Mouse (Mus musculus) lung, postnatal 25 days (tissue): ENCODE data around the gene Jag1.

Source experiments
- DNase-seq: peaks from one replicate; pipeline ENCODE4 v3.0.0; 2022; ENCODE audit warnings: low spot score

Gene Jag1

DNA sequence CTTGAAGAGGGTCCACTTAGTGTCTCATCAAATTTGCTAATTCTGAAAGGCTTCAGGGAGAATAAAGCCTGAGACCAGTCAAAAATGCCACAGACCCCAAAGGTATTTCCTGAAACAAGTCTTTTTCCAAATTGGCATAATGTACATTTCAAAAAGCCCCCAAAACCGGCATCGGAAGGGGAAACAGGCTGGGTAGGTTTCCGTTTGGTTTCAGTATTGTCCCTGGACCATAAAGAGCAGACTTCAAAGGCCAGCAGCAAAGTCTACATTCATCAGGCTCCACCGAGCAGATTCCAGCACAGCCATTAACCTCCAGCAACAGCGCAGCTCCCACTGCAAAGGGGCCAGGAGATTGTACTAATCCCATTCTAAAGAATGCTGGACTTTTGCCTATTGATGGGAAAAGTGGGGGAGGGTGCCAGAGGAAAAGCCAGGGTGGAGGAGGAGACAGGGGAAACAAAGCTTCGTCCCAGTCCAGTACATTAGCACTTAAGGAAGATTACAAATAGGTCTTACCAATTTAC, 17.2 kb downstream of the Jag1 start:
- DNase-seq, result no peak

DNA sequence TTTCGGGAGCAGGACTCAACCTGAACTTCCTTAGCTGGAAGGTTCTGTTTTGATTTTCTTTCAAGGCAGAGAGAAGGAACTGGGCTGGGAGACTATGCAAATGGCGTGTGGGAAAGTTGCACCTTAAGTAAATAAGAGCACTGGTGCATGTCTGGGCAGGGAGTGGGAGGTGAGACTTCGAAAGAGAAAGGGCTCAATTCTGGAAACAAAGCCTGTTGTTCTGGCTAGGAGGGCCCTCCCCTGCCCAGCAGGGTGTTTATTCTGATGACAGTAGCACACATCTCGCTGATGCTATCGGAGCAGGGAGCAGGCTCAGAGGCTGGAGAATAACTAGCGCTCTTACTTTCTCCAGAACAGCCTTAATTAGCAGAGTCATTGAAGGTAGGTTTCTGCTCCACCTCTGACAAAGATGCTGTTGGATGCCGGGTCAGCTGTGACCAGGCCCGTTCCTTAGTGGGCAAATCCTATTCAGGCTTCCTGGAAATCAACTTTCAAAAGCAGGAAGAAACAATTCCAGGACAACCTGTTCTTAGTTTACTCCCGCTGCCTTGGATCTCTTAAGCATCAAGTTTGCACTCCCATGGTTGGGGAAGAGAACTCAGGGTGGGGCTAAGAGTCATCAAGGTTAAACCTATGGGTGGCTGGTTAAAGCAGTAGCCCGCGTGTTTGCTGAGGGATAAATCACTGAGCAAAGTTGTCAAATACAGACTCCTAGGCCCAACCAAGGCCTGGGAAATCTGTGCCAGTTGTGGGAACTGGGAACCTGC, 18.0 kb downstream of the Jag1 start:
- DNase-seq, result peak; percentile 51

DNA sequence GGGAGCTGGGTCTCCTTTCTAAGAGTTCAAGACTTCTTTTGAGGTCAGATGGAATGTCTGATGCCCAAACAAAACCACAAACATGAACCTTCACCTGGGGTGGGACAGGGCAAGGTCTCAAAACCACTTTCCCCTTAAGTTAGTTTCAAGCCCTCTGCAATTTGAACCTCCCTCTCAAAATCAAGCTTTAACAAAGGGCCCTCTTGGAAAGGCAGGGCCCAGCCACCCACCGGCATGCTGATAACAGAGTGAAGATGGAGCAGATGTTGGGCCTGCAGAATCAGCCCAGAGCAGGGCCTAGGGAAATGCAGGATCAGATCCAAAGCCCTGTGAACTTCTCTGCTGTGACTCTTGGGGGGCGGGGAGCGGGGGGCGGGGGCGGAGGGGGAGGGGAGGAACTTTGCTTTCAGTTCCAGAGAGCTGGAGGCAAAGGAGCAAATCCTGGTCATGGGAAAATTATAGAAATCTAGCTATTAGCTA, 19.4 kb downstream of the Jag1 start:
- DNase-seq, result no peak

DNA sequence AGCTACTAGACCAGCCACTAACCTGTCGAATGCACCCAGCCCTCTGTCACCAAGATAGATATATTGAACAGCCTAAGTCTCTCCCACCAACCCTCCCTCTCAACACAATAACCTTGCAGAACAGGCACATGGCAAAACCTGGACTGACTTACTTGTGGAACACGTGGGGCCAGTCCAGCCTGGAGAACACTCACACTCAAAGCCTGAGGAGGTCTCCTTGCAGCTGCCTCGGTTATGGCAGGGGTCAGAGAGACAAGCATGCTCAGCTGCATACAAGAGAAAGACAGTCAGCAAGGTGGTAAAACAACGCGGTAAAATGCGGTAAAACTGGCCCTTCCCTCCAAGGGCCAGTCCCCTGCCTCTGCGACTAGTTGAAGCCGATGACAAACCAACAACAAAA, 22.1 kb downstream of the Jag1 start:
- DNase-seq, result no peak

- DNase-seq, result no peak
Measured at GRCm38 (mm10) chr2:137093298-137093630, 23.2 kb downstream of the Jag1 start.

DNA sequence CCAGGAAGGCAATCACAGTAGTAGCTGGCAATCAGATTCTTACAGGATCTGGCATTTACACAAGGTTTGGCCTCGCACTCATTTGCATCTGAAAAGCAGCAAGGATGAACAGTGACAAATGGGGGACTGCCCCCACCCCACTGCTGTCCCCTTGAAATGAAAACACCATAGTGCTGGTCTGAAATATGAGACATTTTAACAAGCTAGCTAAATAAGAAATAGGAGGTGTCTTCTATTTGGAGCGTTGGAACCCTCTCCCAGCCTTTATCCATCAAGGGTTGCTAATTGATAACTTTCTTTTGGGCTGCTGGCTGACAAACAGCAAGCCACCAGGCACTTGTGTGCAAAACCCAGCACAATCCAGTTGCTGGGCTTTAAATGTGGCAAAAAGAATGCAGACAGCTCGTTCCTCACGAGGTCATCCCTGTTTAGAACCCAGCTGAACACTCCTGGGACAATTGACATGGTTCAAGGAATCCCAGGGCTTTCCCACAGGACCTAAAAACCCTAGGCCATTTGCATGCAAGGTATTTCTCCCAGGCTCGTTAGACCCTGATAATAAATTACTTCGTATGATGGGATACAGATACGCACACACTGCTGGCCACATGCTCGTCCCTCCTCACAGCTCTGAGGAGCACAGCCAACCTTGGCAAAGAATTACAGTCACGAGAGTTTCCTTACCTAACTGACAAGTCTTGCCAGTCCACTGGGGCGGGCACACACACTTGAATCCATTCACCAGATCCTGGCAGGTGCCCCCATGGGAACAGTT, 23.7 kb downstream of the Jag1 start:
- DNase-seq, result no peak

DNA sequence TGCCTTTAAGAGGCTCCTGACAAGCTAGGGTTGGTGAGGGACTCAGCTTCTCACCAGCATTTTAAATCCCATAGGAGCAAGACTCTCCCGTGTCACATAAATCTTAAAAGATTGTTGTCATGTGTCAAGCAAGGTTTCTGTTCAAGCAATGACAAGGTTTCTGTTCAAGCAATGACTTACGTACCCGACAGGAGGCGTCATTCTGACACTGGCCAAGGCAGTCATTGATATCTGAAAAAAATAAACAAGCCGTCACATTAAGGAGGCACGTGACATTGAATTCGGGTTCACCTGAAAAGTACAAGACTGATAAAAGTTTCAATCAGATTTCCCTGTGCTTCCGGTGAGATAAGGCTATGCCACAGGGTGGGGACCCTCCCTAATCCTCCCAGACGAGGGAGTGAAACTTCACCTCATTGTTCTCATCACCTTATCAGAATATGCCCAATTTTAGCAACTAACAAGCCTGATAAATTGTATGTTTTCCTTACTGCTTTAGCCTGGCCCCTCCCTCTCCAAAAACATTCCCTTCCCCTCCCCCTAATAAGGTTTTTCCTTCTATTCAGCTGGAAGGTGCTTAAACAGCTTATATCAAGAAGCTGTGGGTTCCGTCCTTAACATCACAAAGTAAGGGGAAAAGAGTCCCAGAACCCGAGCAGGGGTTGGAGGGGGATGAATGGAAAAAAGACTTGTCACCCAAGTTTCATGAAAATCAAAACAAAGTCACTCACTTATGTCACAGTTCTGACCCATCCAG, 24.5 kb downstream of the Jag1 start:
- no peak for DNase-seq

- DNase-seq, result no peak
Measured at GRCm38 (mm10) chr2:137087705-137088104, 28.7 kb downstream of the Jag1 start.

DNA sequence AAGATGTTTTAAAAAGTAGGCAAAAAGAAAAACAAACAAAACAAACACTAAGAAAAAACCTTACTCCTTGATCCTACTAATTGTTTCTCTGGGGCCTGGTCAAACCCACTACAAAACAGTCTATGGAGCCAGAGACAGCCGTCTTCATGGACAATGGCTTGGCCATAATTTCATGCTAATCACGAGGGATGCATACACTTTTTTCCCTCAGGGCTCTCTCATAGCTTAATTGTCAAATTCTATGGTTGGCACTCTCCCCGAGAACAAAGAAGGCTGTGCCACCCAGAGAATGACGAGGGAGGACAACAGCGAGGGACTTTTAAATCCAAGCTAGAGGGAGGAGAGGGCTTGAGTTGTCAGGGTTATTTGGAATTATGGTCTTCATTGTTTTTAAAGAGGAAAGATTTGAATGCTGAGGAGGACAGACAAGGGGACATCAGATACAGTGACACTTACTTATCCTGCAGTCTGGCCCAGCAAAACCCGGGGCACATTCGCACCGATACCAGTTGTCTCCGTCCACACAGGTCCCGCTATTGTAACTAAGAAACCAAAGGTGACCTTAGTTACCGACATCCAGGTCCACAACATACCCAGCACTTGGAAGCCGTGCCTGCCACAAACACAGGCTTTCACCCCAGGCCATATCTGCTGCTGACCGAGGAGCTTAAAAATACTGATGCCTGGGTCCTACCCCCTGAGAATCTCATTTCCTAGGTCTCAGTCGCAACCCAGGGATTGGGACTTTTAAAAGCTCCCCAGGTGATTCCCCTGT, 29.6 kb downstream of the Jag1 start:
- DNase-seq, result no peak

DNA sequence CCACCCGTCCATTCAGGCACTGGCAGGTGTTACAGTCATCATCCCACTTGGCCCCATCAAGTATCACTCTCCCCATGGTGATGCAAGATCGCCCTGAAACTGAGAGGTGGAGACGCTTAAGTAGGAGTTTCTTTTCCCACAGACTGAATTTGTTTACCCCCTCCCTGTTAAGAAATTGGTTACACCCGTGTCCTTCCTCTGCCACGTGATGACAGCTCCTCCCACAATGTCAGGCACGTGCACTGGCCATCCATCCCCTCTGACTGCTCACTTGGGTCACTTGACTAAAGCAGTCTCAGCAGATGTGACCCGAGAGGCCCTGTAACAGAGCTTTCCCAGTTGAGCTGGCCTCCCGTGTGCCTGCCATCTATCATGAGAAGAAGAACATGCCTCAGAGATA, 31.2 kb downstream of the Jag1 start:
- DNase-seq, result peak; percentile 22

DNA sequence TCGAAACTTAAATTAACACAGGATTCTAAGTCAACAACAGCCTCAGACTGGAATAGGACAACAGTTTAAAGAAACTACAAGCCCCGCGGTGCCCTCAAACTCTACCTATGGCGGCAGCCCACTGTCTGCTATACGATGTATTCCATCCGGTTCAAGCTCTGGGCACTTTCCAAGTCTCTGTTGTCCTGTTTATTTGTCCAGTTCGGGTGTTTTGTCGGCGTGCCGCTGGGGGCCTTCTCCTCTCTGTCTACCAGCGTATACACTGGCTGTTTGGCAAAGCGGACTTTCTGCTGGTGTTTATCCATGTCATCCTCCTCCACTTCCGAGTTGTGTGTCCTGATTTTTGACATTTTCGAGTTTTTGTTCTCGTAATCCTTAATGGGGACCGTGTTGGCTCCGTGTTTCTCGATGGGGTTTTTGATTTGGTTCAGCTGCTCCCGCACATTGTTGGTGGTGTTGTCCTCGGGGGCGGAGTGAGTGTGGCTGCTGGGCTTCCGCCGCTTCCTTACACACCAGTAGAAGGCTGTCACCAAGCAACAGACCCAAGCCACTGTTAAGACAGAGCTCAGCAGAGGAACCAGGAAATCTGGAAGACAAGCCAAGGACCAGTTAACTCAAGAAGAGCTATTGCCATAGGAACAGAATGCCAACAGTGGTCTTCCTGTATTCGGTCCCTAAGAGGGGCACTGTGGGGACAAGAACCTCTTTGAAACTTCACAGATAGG, 33.4 kb downstream of the Jag1 start:
- DNase-seq, result peak; percentile 17

DNA sequence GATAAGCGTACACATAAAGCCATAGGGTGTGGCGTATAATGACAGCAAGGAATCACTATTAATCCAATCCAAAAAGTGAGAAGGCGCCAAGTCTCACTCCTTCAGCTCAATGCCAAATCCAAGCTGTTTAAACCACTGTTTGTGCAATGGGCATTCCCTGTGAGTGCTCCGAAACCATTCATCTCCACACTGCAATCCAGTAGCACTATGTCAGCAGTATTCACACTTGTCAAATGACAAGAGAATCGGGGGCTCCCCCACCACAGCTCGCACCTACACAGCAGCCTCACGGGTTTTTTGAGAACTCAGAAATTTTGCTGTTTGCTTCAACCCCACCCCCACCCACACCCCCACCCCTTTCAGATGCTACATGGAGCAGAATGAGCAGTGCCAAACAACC, 35.4 kb downstream of the Jag1 start:
- no peak for DNase-seq

DNA sequence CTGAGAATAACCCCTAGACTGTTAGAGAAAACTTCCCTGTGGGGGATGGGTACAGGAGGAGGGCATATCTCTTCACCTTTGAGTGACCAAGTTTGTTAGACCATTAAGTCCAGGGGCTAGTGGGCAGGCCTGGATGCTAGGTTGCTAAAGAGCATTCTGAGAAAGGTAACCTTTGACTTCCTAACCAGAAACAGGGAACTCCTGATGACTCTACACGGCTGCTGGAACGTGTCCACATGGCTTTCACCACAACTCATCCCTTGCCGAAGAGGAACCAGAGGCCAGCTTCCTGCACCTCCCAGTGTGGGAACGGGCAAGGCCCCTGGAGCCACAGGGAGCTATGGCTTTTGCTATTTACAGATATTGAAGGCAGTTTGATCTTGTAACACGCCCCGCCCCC, 36.0 kb downstream of the Jag1 start:
- peak; percentile 30 for DNase-seq

GRCm38 (mm10) chr2:137079721-137080320, 36.6 kb downstream of the Jag1 start:
- DNase-seq, result no peak

DNA sequence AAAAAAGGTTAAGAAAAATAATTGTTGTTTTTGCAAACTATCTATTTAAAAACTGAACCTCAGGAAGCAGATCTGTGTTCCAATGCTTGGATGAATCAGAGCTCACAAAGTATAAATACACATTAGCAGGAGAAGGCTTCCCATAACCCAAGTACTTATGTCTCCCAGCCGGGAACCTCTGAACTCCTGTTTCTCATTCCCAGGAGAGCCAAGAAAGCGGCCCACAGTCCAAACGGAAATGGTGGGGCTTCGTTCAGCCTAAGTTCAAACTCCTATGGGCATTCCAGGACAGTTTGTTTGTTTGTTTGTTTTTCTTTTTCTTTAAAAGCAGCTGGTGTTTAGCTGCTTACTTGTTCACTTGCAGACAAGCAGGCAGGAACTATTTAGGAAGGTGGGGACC, 37.7 kb downstream of the Jag1 start:
- DNase-seq, result no peak

DNA sequence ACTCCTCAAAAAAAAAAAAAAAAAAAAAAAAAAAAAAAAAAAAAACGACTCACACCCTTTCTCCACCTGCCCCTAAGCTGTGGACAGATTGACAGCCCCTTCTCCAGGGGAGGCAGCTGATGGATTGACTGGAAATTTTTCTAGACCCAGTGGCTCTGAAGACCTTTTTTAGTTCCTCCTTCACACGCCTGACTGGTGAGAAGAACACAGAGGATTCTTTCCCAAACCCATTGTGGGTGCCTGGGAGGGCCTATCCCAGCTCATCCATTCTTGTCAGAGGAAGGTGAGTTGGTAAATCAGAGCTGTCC, 42.2 kb downstream of the Jag1 start:
- no peak for DNase-seq

GRCm38 (mm10) chr2:137073473-137074312, 42.8 kb downstream of the Jag1 start:
- DNase-seq, result no peak

GRCm38 (mm10) chr2:137067479-137068110, 48.8 kb downstream of the Jag1 start:
- no peak for DNase-seq

DNA sequence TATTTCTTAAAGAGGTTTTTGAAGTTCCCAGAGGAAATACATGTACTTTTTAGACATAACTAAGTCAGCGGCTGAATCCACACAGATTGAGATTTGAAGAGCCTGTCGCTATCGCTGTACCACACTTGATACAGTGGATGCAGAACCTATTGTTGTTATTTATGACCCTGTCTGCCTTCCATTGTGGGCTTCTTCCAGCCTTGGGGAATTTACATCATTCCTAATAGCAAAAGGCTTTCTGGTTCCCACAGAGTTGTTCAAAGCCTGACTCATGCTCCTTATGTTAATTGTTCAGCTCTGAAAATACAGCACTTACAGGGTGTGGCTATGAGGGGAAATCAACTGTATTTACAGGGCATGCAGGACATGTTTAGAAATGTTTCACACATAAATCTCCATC, 51.9 kb downstream of the Jag1 start:
- DNase-seq, result no peak
